Mouse (Mus musculus) 416B (cell line): ENCODE results near the gene Srprb.

Experiments
- DNase-seq: peaks from one replicate; pipeline ENCODE4 v3.0.0; 2011; ENCODE audit warnings: low read depth

Srprb gene

DNA sequence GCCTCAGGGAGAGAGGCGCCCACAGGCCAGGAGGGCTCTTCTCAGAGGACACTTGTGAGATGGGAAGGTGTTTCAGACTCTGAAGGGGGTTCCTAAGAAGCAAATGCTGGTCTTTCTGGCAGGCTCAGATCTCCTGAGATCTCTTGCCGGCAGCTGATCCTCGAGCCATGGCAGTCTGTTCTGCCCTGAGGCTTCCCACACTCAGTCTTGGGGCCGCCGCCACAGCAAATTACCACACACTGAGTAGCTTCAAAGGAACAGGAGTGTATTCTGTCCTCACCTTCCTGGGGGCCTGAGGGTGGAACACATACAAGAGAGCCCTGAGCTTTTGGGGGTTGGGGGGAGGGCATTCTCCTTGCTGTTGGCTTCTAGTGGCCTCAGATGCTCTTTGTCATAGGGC lies 56.6 kb downstream of the Srprb start:
- no peak for DNase-seq

DNA sequence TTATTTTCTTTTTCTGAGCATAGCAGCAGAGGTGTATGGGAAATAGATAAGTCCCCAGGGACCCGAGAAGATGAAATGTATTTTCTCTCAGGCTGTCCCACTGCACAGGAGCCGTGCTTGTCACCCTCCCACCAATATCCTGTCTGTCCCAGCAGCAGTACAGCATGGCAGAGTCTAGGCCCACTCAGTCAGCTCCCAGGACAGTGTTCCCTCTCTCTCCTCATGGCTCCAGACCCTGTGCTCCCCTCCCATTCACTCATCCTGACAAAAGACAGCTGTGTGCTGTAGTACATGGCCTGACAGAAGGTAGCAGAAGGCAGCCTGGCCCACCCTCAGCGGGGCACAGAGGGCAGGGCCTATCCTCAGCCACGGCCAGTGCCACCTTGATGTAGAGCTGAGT lies 58.1 kb downstream of the Srprb start:
- DNase-seq: no peak

GRCm38 (mm10) chr9:103141266-103141665 lies 60.7 kb downstream of the Srprb start:
- DNase-seq: no peak

DNA sequence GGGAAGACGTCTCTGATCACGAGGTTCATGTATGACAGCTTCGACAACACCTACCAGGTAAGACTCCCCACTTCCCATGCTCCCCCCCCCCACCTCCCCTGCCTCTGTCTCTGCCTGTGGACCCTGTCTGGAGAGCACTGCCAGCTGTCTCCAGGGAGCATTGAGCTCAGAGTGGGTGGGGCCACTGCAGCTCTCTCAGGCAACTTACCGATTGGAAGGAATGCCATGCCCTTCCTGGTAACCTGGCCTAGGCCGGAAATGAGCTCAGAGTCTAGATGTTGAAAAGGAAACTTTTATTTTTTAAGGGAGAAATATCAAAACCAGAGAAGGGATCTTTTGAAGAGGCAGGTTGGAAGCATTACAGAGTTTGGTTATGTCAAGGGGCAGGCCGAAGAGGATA lies 61.6 kb downstream of the Srprb start:
- DNase-seq: no peak

GRCm38 (mm10) chr9:103139481-103139880 lies 62.5 kb downstream of the Srprb start:
- no peak for DNase-seq
